Mouse (Mus musculus): ENCODE results near the gene Spred2. TPM values are rescaled to one million over a fixed set of nuclear protein-coding genes. Genes with fewer than 3 reads are reported as not detected.

Spred2 gene
- 4.4 and 4.7 TPM in 2 replicates for polyA plus RNA-seq (2014; fragmentation: Nextera tagmentation; extraction: Ambion mirVana)

DNA sequence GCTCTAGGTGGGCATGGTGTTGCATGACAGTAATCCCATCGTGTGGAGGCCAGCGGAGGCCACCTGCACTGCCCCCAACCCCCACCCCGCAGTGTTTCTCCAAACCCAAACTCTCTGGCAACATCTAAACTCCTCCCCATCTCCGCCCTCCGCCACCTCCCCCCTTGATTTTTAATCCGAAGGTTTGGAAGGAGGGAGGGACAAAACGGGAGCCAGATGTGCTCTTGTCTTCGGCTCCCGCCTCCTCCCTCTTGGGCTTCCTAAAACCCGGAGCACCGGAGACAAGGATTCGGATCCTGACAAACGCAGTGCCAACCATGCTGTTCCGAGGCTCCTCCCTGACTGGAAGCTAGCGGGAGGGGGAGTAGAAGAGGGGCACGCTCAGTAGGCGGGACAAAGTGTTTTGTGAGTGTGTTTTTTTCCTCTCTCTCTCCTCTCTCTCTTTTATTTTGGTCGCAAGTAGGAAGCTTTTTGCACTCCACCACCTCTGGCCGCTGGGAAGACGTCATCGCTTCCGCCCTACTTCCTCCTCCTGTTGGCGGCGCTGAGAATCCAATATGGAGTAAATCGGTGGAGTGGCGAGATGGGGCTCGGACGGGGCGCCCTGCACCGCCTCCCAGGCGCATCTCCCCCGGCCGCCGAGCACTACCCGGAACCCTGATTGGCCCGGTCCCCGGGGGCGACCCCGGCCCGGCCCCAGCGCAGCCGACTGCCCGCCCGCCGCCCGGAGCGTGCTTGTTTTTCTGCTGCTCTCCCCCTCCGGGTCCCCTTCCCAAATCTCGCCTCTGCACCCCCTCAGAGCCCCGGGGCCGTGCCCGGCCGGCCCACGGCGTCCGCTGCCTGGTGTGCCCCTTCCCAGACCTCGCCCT lies at the start of gene Spred2:
Gene Spred2, plus strand, starts transcription at position 488 of the 869 bp plus-strand sequence.
- Histone ChIP-seq H3K36me3 (ENCODE audit: control insufficient read depth, insufficient read depth, low read length) (no peaks in the 10 kb centered on the region), H3K4me3 (ENCODE audit: low read depth, low read length) (peak within 1 kb of the TSS; percentile 96), H3K4me1 (ENCODE audit: control insufficient read depth, insufficient read depth, low read length) (peaks cover 11% of the 10 kb centered on the region), H3K4me2 (peak within 1 kb of the TSS; percentile 71), H3K27ac (ENCODE audit: low read depth, low read length) (peak within 1 kb of the TSS; percentile 95), H3K9me3 (replicated peaks; ENCODE audit: control insufficient read depth, low read length) (no peaks in the 10 kb centered on the region), H3K27me3 (ENCODE audit: control insufficient read depth, insufficient read depth, low read length) (no peaks in the 10 kb centered on the region), H3K9ac (ENCODE audit: low read depth, low read length) (peak within 1 kb of the TSS; percentile 95)
- under 1% methylated on average over 57 of the region's 57 CpGs for WGBS (ENCODE audit: insufficient replicate concordance)
- peak; percentile 37 for ATAC-seq (replicated peaks; ENCODE audit: insufficient number of reproducible peaks, low FRiP score, low TSS enrichment)

DNA sequence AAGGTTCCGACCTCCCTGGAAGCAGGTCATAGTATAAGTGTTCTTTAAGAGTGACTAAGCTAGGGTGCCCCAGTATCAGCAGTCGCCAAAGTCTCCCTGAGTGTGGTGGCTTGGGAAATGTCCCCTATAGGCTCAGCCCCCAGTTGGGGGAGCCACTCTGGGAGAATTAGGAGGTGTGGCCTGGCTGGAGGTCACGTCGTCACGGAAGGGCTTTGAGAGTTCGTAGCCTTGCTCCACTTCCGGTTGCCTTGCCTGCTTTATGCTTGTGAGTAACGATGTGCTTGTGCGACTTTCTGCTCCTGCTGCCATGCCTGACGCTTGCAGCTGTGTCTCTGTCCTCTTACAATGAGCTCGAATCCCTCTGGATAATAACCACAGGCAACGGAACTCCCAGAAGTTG lies 48.6 kb upstream of the Spred2 start:
- no peaks in the 10 kb centered on the region for H3K36me3 ChIP-seq (ENCODE audit: control insufficient read depth, insufficient read depth, low read length)
- H3K4me1 ChIP-seq (ENCODE audit: control insufficient read depth, insufficient read depth, low read length), result no peaks in the 10 kb centered on the region
- no peak overlapping the region for H3K4me2 ChIP-seq
- H3K9ac ChIP-seq (ENCODE audit: low read depth, low read length), result no peak overlapping the region
- no peak overlapping the region for H3K4me3 ChIP-seq (ENCODE audit: low read depth, low read length)
- WGBS (ENCODE audit: insufficient replicate concordance), result 50% methylated on average over 12 of the region's 12 CpGs
- no peaks in the 10 kb centered on the region for H3K27me3 ChIP-seq (ENCODE audit: control insufficient read depth, insufficient read depth, low read length)
- H3K27ac ChIP-seq (ENCODE audit: low read depth, low read length), result no peak overlapping the region
- no peaks in the 10 kb centered on the region for H3K9me3 ChIP-seq (replicated peaks; ENCODE audit: control insufficient read depth, low read length)
- ATAC-seq (replicated peaks; ENCODE audit: insufficient number of reproducible peaks, low FRiP score, low TSS enrichment), result no peak

DNA sequence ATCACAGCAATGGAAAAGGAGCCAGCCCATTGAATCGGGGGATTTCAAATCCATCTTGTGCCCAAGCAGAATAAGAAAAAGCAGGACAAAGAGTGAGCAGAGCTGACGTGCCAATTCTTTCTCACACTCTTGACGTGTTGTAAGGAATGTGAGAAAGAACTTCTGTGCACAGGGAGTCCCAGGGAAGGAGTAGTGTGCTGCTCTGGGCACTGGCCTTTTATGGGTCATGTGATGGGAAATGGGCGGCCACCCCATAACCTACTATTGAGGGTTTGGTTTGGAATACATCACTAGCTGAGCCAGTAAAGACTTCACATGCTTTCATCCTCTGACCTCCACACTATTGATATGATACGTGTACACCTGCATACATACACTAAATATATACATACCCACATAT lies 48.2 kb upstream of the Spred2 start:
- Histone ChIP-seq H3K27ac (ENCODE audit: low read depth, low read length) (no peak overlapping the region), H3K4me3 (ENCODE audit: low read depth, low read length) (no peak overlapping the region), H3K9me3 (replicated peaks; ENCODE audit: control insufficient read depth, low read length) (no peaks in the 10 kb centered on the region), H3K9ac (ENCODE audit: low read depth, low read length) (no peak overlapping the region), H3K4me2 (no peak overlapping the region), H3K27me3 (ENCODE audit: control insufficient read depth, insufficient read depth, low read length) (no peaks in the 10 kb centered on the region), H3K4me1 (ENCODE audit: control insufficient read depth, insufficient read depth, low read length) (no peaks in the 10 kb centered on the region), H3K36me3 (ENCODE audit: control insufficient read depth, insufficient read depth, low read length) (no peaks in the 10 kb centered on the region)
- ATAC-seq (replicated peaks; ENCODE audit: insufficient number of reproducible peaks, low FRiP score, low TSS enrichment), result no peak
- WGBS (ENCODE audit: insufficient replicate concordance), result 65% methylated on average over 5 of the region's 5 CpGs

DNA sequence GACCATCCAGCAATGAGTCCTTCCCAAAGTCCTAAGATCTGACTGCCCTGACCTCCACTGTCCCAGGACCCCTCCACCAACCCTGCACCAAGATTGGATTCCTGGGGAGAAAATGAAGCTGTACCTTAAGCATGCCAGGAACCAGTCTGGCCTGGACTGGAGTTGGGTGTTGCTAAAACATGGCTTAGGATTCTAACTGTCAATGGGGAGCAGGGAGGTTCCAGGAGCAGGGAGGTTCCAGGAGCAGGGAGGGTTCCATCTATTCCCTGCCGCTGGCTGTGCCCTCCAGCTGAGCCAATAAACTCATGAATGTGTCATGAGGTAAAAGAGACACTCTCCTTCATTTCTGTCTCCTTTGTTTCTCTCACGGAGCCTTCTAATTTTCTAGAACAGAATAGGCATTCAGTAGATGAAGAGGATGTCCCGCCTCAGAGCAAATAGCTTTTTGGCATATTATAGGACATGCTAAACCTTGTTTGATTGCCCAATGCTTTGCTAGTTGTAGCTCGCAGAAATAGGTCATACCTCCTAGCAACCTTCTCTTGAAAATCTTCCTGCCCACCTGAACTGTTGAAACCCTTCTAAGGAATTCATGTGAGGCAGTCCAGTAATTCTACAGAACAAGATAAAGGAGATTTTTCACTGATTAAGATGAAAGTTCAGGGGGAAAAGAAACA lies 46.8 kb upstream of the Spred2 start:
- no peaks in the 10 kb centered on the region for H3K9me3 ChIP-seq (replicated peaks; ENCODE audit: control insufficient read depth, low read length)
- no peak overlapping the region for H3K4me3 ChIP-seq (ENCODE audit: low read depth, low read length)
- WGBS (ENCODE audit: insufficient replicate concordance), result 68% methylated on average over 4 of the region's 4 CpGs
- no peak overlapping the region for H3K27ac ChIP-seq (ENCODE audit: low read depth, low read length)
- no peaks in the 10 kb centered on the region for H3K36me3 ChIP-seq (ENCODE audit: control insufficient read depth, insufficient read depth, low read length)
- no peak for ATAC-seq (replicated peaks; ENCODE audit: insufficient number of reproducible peaks, low FRiP score, low TSS enrichment)
- no peak overlapping the region for H3K9ac ChIP-seq (ENCODE audit: low read depth, low read length)
- no peaks in the 10 kb centered on the region for H3K4me1 ChIP-seq (ENCODE audit: control insufficient read depth, insufficient read depth, low read length)
- H3K4me2 ChIP-seq, result no peak overlapping the region
- no peaks in the 10 kb centered on the region for H3K27me3 ChIP-seq (ENCODE audit: control insufficient read depth, insufficient read depth, low read length)

DNA sequence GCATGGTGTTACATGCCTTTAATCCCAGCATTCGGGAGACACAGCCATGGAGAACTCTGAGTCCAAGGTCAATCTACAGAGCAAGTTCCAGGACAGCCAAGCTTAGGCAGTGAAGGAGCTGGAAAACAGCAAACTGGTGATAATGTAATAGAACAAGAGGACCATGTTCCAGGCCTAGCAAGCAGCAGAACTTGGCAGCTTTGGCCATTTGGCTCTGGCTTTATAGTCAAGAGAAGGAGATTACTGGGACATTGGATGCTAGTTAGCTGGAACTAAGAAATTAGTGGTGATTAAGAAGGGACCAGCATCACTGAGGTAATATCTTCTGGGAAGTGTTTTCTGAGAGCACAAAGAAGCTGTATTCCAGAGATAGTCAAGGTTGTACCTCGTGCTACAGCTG lies 42.8 kb upstream of the Spred2 start:
- Histone ChIP-seq H3K27ac (ENCODE audit: low read depth, low read length) (no peak overlapping the region), H3K9me3 (replicated peaks; ENCODE audit: control insufficient read depth, low read length) (no peaks in the 10 kb centered on the region), H3K4me2 (no peak overlapping the region), H3K9ac (ENCODE audit: low read depth, low read length) (no peak overlapping the region), H3K36me3 (ENCODE audit: control insufficient read depth, insufficient read depth, low read length) (no peaks in the 10 kb centered on the region), H3K4me3 (ENCODE audit: low read depth, low read length) (no peak overlapping the region), H3K27me3 (ENCODE audit: control insufficient read depth, insufficient read depth, low read length) (no peaks in the 10 kb centered on the region), H3K4me1 (ENCODE audit: control insufficient read depth, insufficient read depth, low read length) (no peaks in the 10 kb centered on the region)
- no peak for ATAC-seq (replicated peaks; ENCODE audit: insufficient number of reproducible peaks, low FRiP score, low TSS enrichment)
- 78% methylated on average over 2 of the region's 2 CpGs for WGBS (ENCODE audit: insufficient replicate concordance)

DNA sequence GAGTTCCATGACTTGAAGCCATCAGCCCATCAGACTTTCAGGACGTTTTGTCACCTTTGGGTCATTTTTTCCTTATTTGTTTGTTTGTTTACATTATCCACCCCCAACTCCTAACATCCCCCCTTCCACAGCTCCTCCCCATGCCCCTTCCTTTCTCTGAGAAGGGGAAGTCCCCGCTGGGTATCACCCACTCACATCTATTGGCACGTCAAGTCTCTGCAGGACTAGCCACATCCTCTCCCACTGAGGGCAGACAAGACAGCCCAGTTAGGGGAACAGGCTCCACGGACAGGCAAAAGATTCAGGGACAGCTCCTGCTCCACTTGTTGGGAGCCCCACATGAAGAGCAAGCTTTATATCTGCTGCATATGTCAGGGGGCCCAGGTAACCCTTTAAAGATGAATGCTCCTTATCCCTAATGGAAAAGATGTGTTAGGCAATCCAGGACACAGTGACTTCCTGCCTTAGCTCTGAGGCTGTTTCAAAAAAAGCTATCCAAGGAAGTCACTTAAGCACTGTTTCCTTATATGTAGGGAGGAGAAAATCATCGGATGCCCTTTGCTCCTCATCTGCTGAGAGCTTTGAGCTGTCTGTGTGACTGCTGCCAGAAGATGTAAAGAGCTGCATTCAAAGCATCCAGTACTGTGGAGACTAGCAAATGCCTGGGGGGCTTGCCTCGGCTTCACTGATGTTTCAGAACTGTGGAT lies 33.3 kb upstream of the Spred2 start:
- Histone ChIP-seq H3K9me3 (replicated peaks; ENCODE audit: control insufficient read depth, low read length) (no peaks in the 10 kb centered on the region), H3K27ac (ENCODE audit: low read depth, low read length) (no peak overlapping the region), H3K27me3 (ENCODE audit: control insufficient read depth, insufficient read depth, low read length) (no peaks in the 10 kb centered on the region), H3K4me1 (ENCODE audit: control insufficient read depth, insufficient read depth, low read length) (no peaks in the 10 kb centered on the region), H3K36me3 (ENCODE audit: control insufficient read depth, insufficient read depth, low read length) (no peaks in the 10 kb centered on the region), H3K4me3 (ENCODE audit: low read depth, low read length) (no peak overlapping the region), H3K4me2 (no peak overlapping the region), H3K9ac (ENCODE audit: low read depth, low read length) (no peak overlapping the region)
- no peak for ATAC-seq (replicated peaks; ENCODE audit: insufficient number of reproducible peaks, low FRiP score, low TSS enrichment)
- 26% methylated on average over 6 of the region's 6 CpGs for WGBS (ENCODE audit: insufficient replicate concordance)

DNA sequence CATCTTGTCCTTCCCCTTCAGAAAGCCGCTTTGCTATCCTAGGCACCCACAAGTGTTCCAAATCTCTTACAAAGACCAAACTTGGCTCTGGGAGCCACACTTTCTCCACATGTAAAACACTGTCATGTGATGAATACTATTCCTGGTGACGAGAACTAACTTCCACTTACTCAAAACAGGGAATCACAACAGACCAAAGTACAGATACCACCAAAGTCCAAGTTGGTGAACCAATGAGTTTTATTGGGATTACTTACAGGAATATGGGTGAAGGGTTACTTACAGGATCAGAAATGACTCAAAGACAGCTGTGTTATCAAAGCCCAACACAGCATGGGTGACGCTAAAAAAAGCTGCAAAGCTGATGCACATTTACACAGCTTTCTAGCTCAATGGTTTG lies 30.9 kb upstream of the Spred2 start:
- H3K27ac ChIP-seq (ENCODE audit: low read depth, low read length), result no peak overlapping the region
- no peak overlapping the region for H3K4me2 ChIP-seq
- no peaks in the 10 kb centered on the region for H3K4me1 ChIP-seq (ENCODE audit: control insufficient read depth, insufficient read depth, low read length)
- H3K4me3 ChIP-seq (ENCODE audit: low read depth, low read length), result no peak overlapping the region
- H3K36me3 ChIP-seq (ENCODE audit: control insufficient read depth, insufficient read depth, low read length), result no peaks in the 10 kb centered on the region
- ATAC-seq (replicated peaks; ENCODE audit: insufficient number of reproducible peaks, low FRiP score, low TSS enrichment), result no peak
- WGBS (ENCODE audit: insufficient replicate concordance), result 72% methylated on average over 3 of the region's 3 CpGs
- no peaks in the 10 kb centered on the region for H3K9me3 ChIP-seq (replicated peaks; ENCODE audit: control insufficient read depth, low read length)
- no peaks in the 10 kb centered on the region for H3K27me3 ChIP-seq (ENCODE audit: control insufficient read depth, insufficient read depth, low read length)
- no peak overlapping the region for H3K9ac ChIP-seq (ENCODE audit: low read depth, low read length)

DNA sequence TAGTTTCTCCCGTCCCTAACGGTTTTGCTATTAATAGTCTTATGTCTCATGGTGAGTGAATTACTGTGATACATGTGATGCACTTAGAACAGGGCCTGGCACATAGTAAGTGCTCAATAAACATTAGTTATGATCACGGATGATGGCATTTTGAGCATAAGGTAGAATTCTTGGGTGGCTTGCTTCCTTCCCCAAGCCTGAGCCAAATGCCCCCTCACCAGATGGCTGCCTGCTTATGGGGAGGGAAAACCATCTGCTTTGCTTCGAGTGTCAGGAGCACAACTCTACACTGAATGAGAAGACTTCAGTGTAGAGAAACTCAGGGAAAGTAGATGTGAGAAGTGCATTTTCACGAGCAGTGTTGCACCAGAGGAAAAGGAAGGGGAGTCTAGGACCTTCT lies 24.6 kb upstream of the Spred2 start:
- H3K27ac ChIP-seq (ENCODE audit: low read depth, low read length), result no peak overlapping the region
- H3K9ac ChIP-seq (ENCODE audit: low read depth, low read length), result no peak overlapping the region
- H3K4me3 ChIP-seq (ENCODE audit: low read depth, low read length), result no peak overlapping the region
- H3K36me3 ChIP-seq (ENCODE audit: control insufficient read depth, insufficient read depth, low read length), result no peaks in the 10 kb centered on the region
- H3K4me1 ChIP-seq (ENCODE audit: control insufficient read depth, insufficient read depth, low read length), result no peaks in the 10 kb centered on the region
- WGBS (ENCODE audit: insufficient replicate concordance), result 73% methylated on average over 5 of the region's 5 CpGs
- ATAC-seq (replicated peaks; ENCODE audit: insufficient number of reproducible peaks, low FRiP score, low TSS enrichment), result no peak
- H3K27me3 ChIP-seq (ENCODE audit: control insufficient read depth, insufficient read depth, low read length), result no peaks in the 10 kb centered on the region
- H3K9me3 ChIP-seq (replicated peaks; ENCODE audit: control insufficient read depth, low read length), result peaks cover 3% of the 10 kb centered on the region; the same call in 1 of the 2 replicates
- H3K4me2 ChIP-seq, result no peak overlapping the region

Data from heart, embryonic 11.5 days (tissue).